Mouse (Mus musculus) liver, adult 2 months (tissue): ENCODE measurements at regions not wholly inside any gene's neighbourhood (a gene's known extent, or its start where the extent isn't known, plus 50 kb on each side); places are given as distances from the start of the nearest gene placed in this dataset.

Experiments used
- DNase-seq: peaks from one replicate; pipeline ENCODE4 v3.0.0-alpha.2; 2011; ENCODE audit warnings: low read depth, low spot score; ENCODE audit errors: extremely low read depth
- H3K27ac ChIP-seq: fragments of 200-500 bp; replicated peaks from 2 replicates; pipeline ENCODE4 v1.5.1; 2012; ENCODE audit warnings: low read depth, mild to moderate bottlenecking, control low read depth, inconsistent platforms, low read length; ENCODE audit not compliant: insufficient read depth
- H3K27me3 ChIP-seq: fragments of 200-500 bp; 2 replicates; pipeline ENCODE4 v1.6.1; 2012; ENCODE audit warnings: mild to moderate bottlenecking, moderate library complexity, low read length, inconsistent platforms; ENCODE audit not compliant: control insufficient read depth, insufficient read depth
- H3K36me3 ChIP-seq: fragments of 200-500 bp; 2 replicates; pipeline ENCODE4 v1.6.1; 2012; ENCODE audit warnings: low read length, inconsistent platforms; ENCODE audit not compliant: control insufficient read depth, insufficient read depth
- H3K4me1 ChIP-seq: fragments of 200-500 bp; 2 replicates; pipeline ENCODE4 v1.6.1; 2011; ENCODE audit warnings: low read length; ENCODE audit not compliant: control insufficient read depth, insufficient read depth
- H3K4me3 ChIP-seq: fragments of 200-500 bp; 2 replicates; pipeline ENCODE4 v1.5.1; 2011; ENCODE audit warnings: low read depth, mild to moderate bottlenecking, control low read depth, low read length, moderate library complexity; ENCODE audit not compliant: insufficient read depth
- H3K79me2 ChIP-seq: fragments of 200-500 bp; 2 replicates; pipeline ENCODE4 v1.6.1; 2012; ENCODE audit warnings: inconsistent platforms, mild to moderate bottlenecking, low read length, moderate library complexity; ENCODE audit not compliant: control insufficient read depth, insufficient read depth
- H3K9ac ChIP-seq: fragments of 200-500 bp; 2 replicates; pipeline ENCODE4 v1.6.1; 2012; ENCODE audit warnings: low read depth, mild to moderate bottlenecking, control low read depth, inconsistent platforms, low read length
- CTCF ChIP-seq: fragments of 200-500 bp; IDR thresholded peaks from 2 replicates; pipeline ENCODE4 v1.5.1; 2011; ENCODE audit warnings: low read depth, low read length, control low read depth
- POLR2A ChIP-seq: fragments of 200-500 bp; IDR thresholded peaks from 2 replicates; pipeline ENCODE4 v1.6.1; 2011; ENCODE audit warnings: low read length, control low read depth; ENCODE audit not compliant: insufficient read depth; ENCODE audit errors: extremely low read depth
- WGBS: fragments of 180-500 bp; shearing (Covaris S2); methylation state at CpG from one replicate; pipeline ENCODE4 v1.1.7; 2018; 5-methylcytosine and 5-hydroxymethylcytosine counted together

- Histone ChIP-seq H3K9ac (no peak overlapping the region), H3K36me3 (no peaks in the 10 kb centered on the region), H3K79me2 (no peaks in the 10 kb centered on the region), H3K27ac (no peak overlapping the region), H3K27me3 (no peaks in the 10 kb centered on the region), H3K4me1 (no peaks in the 10 kb centered on the region), H3K4me3 (no peak overlapping the region)
- WGBS: 60% methylated on average over 3 of the region's 3 CpGs
- peak; percentile 14 for DNase-seq
- no peak for TF ChIP-seq POLR2A
- no peak for TF ChIP-seq CTCF
These were observed 125.7 kb downstream of the Gm826 start for GRCm38 (mm10) chr2:160208295-160208694.

- TF ChIP-seq CTCF: no peak
- TF ChIP-seq POLR2A: no peak
- Histone ChIP-seq H3K79me2 (no peaks in the 10 kb centered on the region), H3K27ac (no peak overlapping the region), H3K27me3 (no peaks in the 10 kb centered on the region), H3K9ac (no peak overlapping the region), H3K4me1 (no peaks in the 10 kb centered on the region), H3K36me3 (no peaks in the 10 kb centered on the region), H3K4me3 (no peak overlapping the region)
- whole genome bisulfite sequencing: 85% methylated on average over 4 of the region's 4 CpGs
- no peak for DNase-seq
These were observed 126.7 kb downstream of the Gm826 start for GRCm38 (mm10) chr2:160207226-160207625.

GRCm38 (mm10) chr2:160192661-160193060 lies 141.3 kb downstream of the Gm826 start:
- WGBS: 71% methylated on average over 4 of the region's 4 CpGs
- no peaks in the 10 kb centered on the region for H3K36me3 ChIP-seq
- no peak for TF ChIP-seq POLR2A
- no peak for TF ChIP-seq CTCF
- no peak overlapping the region for H3K27ac ChIP-seq
- H3K9ac ChIP-seq: no peak overlapping the region
- H3K4me1 ChIP-seq: no peaks in the 10 kb centered on the region
- DNase-seq: no peak
- H3K27me3 ChIP-seq: no peaks in the 10 kb centered on the region
- no peak overlapping the region for H3K4me3 ChIP-seq
- H3K79me2 ChIP-seq: no peaks in the 10 kb centered on the region

- H3K4me1 ChIP-seq: no peaks in the 10 kb centered on the region
- no peaks in the 10 kb centered on the region for H3K36me3 ChIP-seq
- 91% methylated on average over 5 of the region's 5 CpGs for WGBS
- H3K4me3 ChIP-seq: no peak overlapping the region
- no peaks in the 10 kb centered on the region for H3K27me3 ChIP-seq
- no peaks in the 10 kb centered on the region for H3K79me2 ChIP-seq
- TF ChIP-seq POLR2A (no peak), CTCF (no peak)
- no peak for DNase-seq
- no peak overlapping the region for H3K27ac ChIP-seq
- no peak overlapping the region for H3K9ac ChIP-seq
These were observed 147.9 kb downstream of the Gm826 start for GRCm38 (mm10) chr2:160186106-160186505.

GRCm38 (mm10) chr2:160170975-160171515 lies 162.9 kb downstream of the Gm826 start:
- TF ChIP-seq CTCF: no peak; the same call in 1 of the 2 replicates
- TF ChIP-seq POLR2A: no peak
- Histone ChIP-seq H3K4me1 (no peaks in the 10 kb centered on the region), H3K79me2 (no peaks in the 10 kb centered on the region), H3K27me3 (no peaks in the 10 kb centered on the region), H3K36me3 (no peaks in the 10 kb centered on the region), H3K4me3 (no peak overlapping the region), H3K27ac (no peak overlapping the region), H3K9ac (no peak overlapping the region)
- WGBS: 66% methylated on average over 9 of the region's 9 CpGs
- peak; percentile 41 for DNase-seq

GRCm38 (mm10) chr2:160158599-160159261 lies 175.2 kb downstream of the Gm826 start:
- Histone ChIP-seq H3K79me2 (no peaks in the 10 kb centered on the region), H3K4me3 (no peak overlapping the region), H3K4me1 (no peaks in the 10 kb centered on the region), H3K27ac (no peak overlapping the region), H3K36me3 (no peaks in the 10 kb centered on the region), H3K27me3 (no peaks in the 10 kb centered on the region), H3K9ac (no peak overlapping the region)
- WGBS: 82% methylated on average over 13 of the region's 13 CpGs
- DNase-seq: no peak
- TF ChIP-seq CTCF (no peak), POLR2A (no peak)
